Mouse (Mus musculus) ES-E14 (cell line): ENCODE measurements around the gene Cmip.

Source experiments
- CHD2 ChIP-seq: IDR thresholded peaks from 2 replicates; pipeline ENCODE4 v1.6.1; 2014; ENCODE audit warnings: mild to moderate bottlenecking, low read depth, low read length, inconsistent platforms
- HCFC1 ChIP-seq: IDR thresholded peaks from 2 replicates; pipeline ENCODE4 v1.6.1; 2012; ENCODE audit warnings: low read length, inconsistent platforms, borderline replicate concordance; ENCODE audit not compliant: insufficient read depth
- MAFK ChIP-seq: IDR thresholded peaks from 2 replicates; pipeline ENCODE4 v1.6.1; 2014; ENCODE audit warnings: mild to moderate bottlenecking, low read depth, low read length, inconsistent platforms; ENCODE audit not compliant: insufficient read depth
- ZC3H11A ChIP-seq: IDR thresholded peaks from 2 replicates; pipeline ENCODE4 v1.6.1; 2012; ENCODE audit warnings: low read depth, mild to moderate bottlenecking, inconsistent platforms, low read length, borderline replicate concordance

DNA sequence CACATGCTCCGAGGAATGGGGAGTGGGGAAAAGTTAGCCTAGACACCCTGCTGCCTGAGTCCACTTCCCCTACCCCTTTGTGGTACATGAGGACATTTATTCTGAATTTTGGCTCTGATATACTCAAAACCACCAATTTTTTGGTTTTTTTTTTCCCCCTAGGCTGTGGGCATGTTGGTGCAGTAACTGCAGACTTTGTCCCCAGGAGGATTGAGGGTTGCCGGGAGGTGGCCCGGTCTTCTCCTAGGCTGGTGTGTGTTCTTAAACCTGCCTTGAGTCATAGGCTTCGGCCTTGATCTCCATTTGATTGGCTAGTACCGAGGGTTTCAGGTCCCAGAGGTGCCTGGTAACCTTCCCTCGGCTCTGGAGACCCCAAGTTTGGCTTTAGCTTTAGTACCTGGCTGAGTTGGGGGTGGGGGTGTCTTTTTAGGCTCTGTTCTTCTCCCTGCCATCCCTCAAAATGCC lies 1.7 kb downstream of the Cmip start:
- TF ChIP-seq CHD2, result no peak
- TF ChIP-seq HCFC1, result no peak
- no peak for TF ChIP-seq ZC3H11A
- TF ChIP-seq MAFK, result no peak
